Mouse (Mus musculus) hindbrain, postnatal 0 days (tissue): ENCODE measurements at regions not wholly inside any gene's neighbourhood (a gene's known extent, or its start where the extent isn't known, plus 50 kb on each side); places are given as distances from the start of the nearest gene placed in this dataset.

ENCODE experiments used
- ATAC-seq: fragments of 200-750 bp; cut with Nextera tagmentation; 2 replicates; pipeline ENCODE4 v1.8.0; 2017; ENCODE audit warnings: mild to moderate bottlenecking, moderate TSS enrichment, moderate library complexity
- DNase-seq: peaks from one replicate; pipeline ENCODE4 v3.0.0-alpha.2; 2015; ENCODE audit warnings: low spot score
- H3K27ac ChIP-seq: fragments of 300-500 bp; sonication (generic); 2 replicates; pipeline ENCODE4 v1.5.1; 2014; ENCODE audit warnings: mild to moderate bottlenecking
- H3K27me3 ChIP-seq: fragments of 300-500 bp; sonication (generic); 2 replicates; pipeline ENCODE4 v1.6.1; 2014; ENCODE audit warnings: low read length, mixed read lengths; ENCODE audit not compliant: insufficient read depth
- H3K36me3 ChIP-seq: fragments of 300-500 bp; sonication (generic); 2 replicates; pipeline ENCODE4 v1.6.1; 2014; ENCODE audit warnings: low read length, mixed read lengths; ENCODE audit not compliant: insufficient read depth
- H3K4me1 ChIP-seq: fragments of 300-500 bp; sonication (generic); 2 replicates; pipeline ENCODE4 v1.6.1; 2014; ENCODE audit warnings: antibody characterized with exemption, low read length, mixed read lengths; ENCODE audit not compliant: insufficient read depth
- H3K4me2 ChIP-seq: fragments of 300-500 bp; sonication (generic); 2 replicates; pipeline ENCODE4 v1.6.1; 2014; ENCODE audit warnings: low read depth, mild to moderate bottlenecking, low read length, moderate library complexity, mixed read lengths
- H3K4me3 ChIP-seq: fragments of 300-500 bp; sonication (generic); 2 replicates; pipeline ENCODE4 v1.5.1; 2014; ENCODE audit warnings: low read length
- H3K9ac ChIP-seq: fragments of 300-500 bp; sonication (generic); replicated peaks from 2 replicates; pipeline ENCODE4 v1.6.1; 2014; ENCODE audit warnings: mild to moderate bottlenecking, low read length, moderate library complexity, mixed read lengths
- H3K9me3 ChIP-seq: fragments of 300-500 bp; sonication (generic); 2 replicates; pipeline ENCODE4 v1.6.1; 2016; ENCODE audit warnings: low read length, mixed read lengths
- CTCF ChIP-seq: IDR thresholded peaks from 2 replicates; pipeline ENCODE4 v1.5.1; 2016; ENCODE audit warnings: antibody characterized with exemption, control low read depth, low read depth
- WGBS: fragments of 180-500 bp; shearing (Covaris S2); extraction: QIAGEN DNeasy Blood & Tissue Kit; methylation state at CpG from one replicate; pipeline ENCODE4 v1.1.7; 2014; 5-methylcytosine and 5-hydroxymethylcytosine counted together

GRCm38 (mm10) chr16:24094566-24094965 lies 105.9 kb upstream of the Bcl6 start:
- H3K36me3 ChIP-seq, result no peaks in the 10 kb centered on the region
- TF ChIP-seq CTCF, result no peak
- H3K27ac ChIP-seq, result no peak overlapping the region
- no peak overlapping the region for H3K4me3 ChIP-seq
- ATAC-seq, result no peak
- H3K9me3 ChIP-seq, result no peaks in the 10 kb centered on the region
- H3K4me2 ChIP-seq, result no peak overlapping the region
- no peak overlapping the region for H3K9ac ChIP-seq
- no peaks in the 10 kb centered on the region for H3K4me1 ChIP-seq
- no peak for DNase-seq
- WGBS, result 91% methylated on average over 6 of the region's 6 CpGs
- no peaks in the 10 kb centered on the region for H3K27me3 ChIP-seq

- no peak for TF ChIP-seq CTCF
- Histone ChIP-seq H3K36me3 (no peaks in the 10 kb centered on the region), H3K4me3 (no peak overlapping the region), H3K9me3 (no peaks in the 10 kb centered on the region), H3K27me3 (no peaks in the 10 kb centered on the region), H3K4me2 (no peak overlapping the region), H3K4me1 (no peaks in the 10 kb centered on the region), H3K9ac (no peak overlapping the region), H3K27ac (no peak overlapping the region)
- WGBS, result 92% methylated on average over 8 of the region's 8 CpGs
- DNase-seq, result no peak
- ATAC-seq, result no peak
These were observed 105.0 kb upstream of the Bcl6 start for GRCm38 (mm10) chr16:24093624-24094023.

- H3K27me3 ChIP-seq, result no peaks in the 10 kb centered on the region
- H3K4me3 ChIP-seq, result no peak overlapping the region
- no peak overlapping the region for H3K4me2 ChIP-seq
- no peak for DNase-seq
- H3K4me1 ChIP-seq, result no peaks in the 10 kb centered on the region
- H3K9me3 ChIP-seq, result no peaks in the 10 kb centered on the region
- no peak for ATAC-seq
- no peak overlapping the region for H3K9ac ChIP-seq
- no peak overlapping the region for H3K27ac ChIP-seq
- WGBS, result 73% methylated on average over 5 of the region's 5 CpGs
- no peak for TF ChIP-seq CTCF
- no peaks in the 10 kb centered on the region for H3K36me3 ChIP-seq
These were observed 104.2 kb upstream of the Bcl6 start for GRCm38 (mm10) chr16:24092616-24093525.

- H3K9ac ChIP-seq, result no peak overlapping the region
- no peak for DNase-seq
- 82% methylated on average over 4 of the region's 4 CpGs for WGBS
- no peaks in the 10 kb centered on the region for H3K36me3 ChIP-seq
- no peak overlapping the region for H3K4me2 ChIP-seq
- TF ChIP-seq CTCF, result no peak
- H3K4me3 ChIP-seq, result no peak overlapping the region
- no peak overlapping the region for H3K27ac ChIP-seq
- no peaks in the 10 kb centered on the region for H3K4me1 ChIP-seq
- no peak for ATAC-seq
- H3K9me3 ChIP-seq, result no peaks in the 10 kb centered on the region
- no peaks in the 10 kb centered on the region for H3K27me3 ChIP-seq
These were observed 103.5 kb upstream of the Bcl6 start for GRCm38 (mm10) chr16:24092136-24092535.

GRCm38 (mm10) chr16:24090981-24091380 lies 102.3 kb upstream of the Bcl6 start:
- ATAC-seq (no peak), DNase-seq (no peak)
- H3K4me1 ChIP-seq, result no peaks in the 10 kb centered on the region
- no peak overlapping the region for H3K4me2 ChIP-seq
- 90% methylated on average over 4 of the region's 4 CpGs for WGBS
- no peak overlapping the region for H3K4me3 ChIP-seq
- H3K9me3 ChIP-seq, result no peaks in the 10 kb centered on the region
- no peaks in the 10 kb centered on the region for H3K36me3 ChIP-seq
- H3K9ac ChIP-seq, result no peak overlapping the region
- TF ChIP-seq CTCF, result no peak
- H3K27ac ChIP-seq, result no peak overlapping the region
- H3K27me3 ChIP-seq, result no peaks in the 10 kb centered on the region

- Histone ChIP-seq H3K27me3 (no peaks in the 10 kb centered on the region), H3K4me3 (no peak overlapping the region), H3K27ac (no peak overlapping the region), H3K9me3 (no peaks in the 10 kb centered on the region), H3K36me3 (no peaks in the 10 kb centered on the region), H3K9ac (no peak overlapping the region), H3K4me2 (no peak overlapping the region), H3K4me1 (no peaks in the 10 kb centered on the region)
- ATAC-seq, result no peak
- no peak for DNase-seq
- TF ChIP-seq CTCF, result no peak
- WGBS, result 91% methylated on average over 11 of the region's 11 CpGs
These were observed 101.4 kb upstream of the Bcl6 start for GRCm38 (mm10) chr16:24089840-24090762.
